Mouse (Mus musculus) embryonic facial prominence, embryonic 10.5 days (tissue): ENCODE measurements around the gene Rcc2. TPM values are rescaled to one million over a fixed set of nuclear protein-coding genes. Genes with fewer than 3 reads are reported as not detected.
A peak's percentile ranks its signal among the peaks of the same experiment; 100 is the strongest.

Experiments
- DNase-seq: peaks from one replicate; pipeline ENCODE4 v3.0.0-alpha.2; 2017; ENCODE audit warnings: low spot score
- H3K27ac ChIP-seq: fragments of 300-500 bp; sonication (generic); replicated peaks from 2 replicates; pipeline ENCODE4 v1.5.1; 2016; ENCODE audit warnings: mild to moderate bottlenecking
- H3K27me3 ChIP-seq: fragments of 300-500 bp; sonication (generic); replicated peaks from 2 replicates; pipeline ENCODE4 v1.6.1; 2016; ENCODE audit warnings: low read depth, mild to moderate bottlenecking; ENCODE audit not compliant: poor library complexity, severe bottlenecking
- H3K36me3 ChIP-seq: fragments of 300-500 bp; sonication (generic); replicated peaks from 2 replicates; pipeline ENCODE4 v1.6.1; 2016; ENCODE audit warnings: mild to moderate bottlenecking, moderate library complexity
- H3K4me1 ChIP-seq: fragments of 300-500 bp; sonication (generic); 2 replicates; pipeline ENCODE4 v1.6.1; 2016
- H3K4me3 ChIP-seq: fragments of 300-500 bp; sonication (generic); 2 replicates; pipeline ENCODE4 v1.5.1; 2016; ENCODE audit warnings: mild to moderate bottlenecking, moderate library complexity
- H3K9me3 ChIP-seq: fragments of 300-500 bp; sonication (generic); 2 replicates; pipeline ENCODE4 v1.6.1; 2016; ENCODE audit warnings: mild to moderate bottlenecking
- WGBS: fragments of 180-500 bp; shearing (Covaris S2); methylation state at CpG from one replicate; pipeline ENCODE4 v1.1.7; 2016; 5-methylcytosine and 5-hydroxymethylcytosine counted together
- polyA plus RNA-seq: library from polyadenylated mRNA; unstranded; fragments of >200 nt; fragmentation: Nextera tagmentation; extraction: Ambion mirVana; gene quantifications from 2 replicates; pipeline ENCODE4 v1.2.1, GENCODE M21; 2016

Gene Rcc2
- polyA plus RNA-seq, 1 experiment from 2014 or later, result 54.4 TPM

GRCm38 (mm10) chr4:140673527-140674264 lies 26.6 kb upstream of the Rcc2 start:
- WGBS, result 38% methylated on average over 12 of the region's 12 CpGs

GRCm38 (mm10) chr4:140674345-140674926 lies 25.9 kb upstream of the Rcc2 start:
- 32% methylated on average over 13 of the region's 13 CpGs for WGBS

More at GRCm38 (mm10) chr4:140673527-140674264, 26.6 kb upstream of the Rcc2 start:
- Histone ChIP-seq H3K27ac (peak overlapping the region; percentile 67), H3K27me3 (no peaks in the 10 kb centered on the region), H3K4me1 (peaks cover 12% of the 10 kb centered on the region), H3K4me3 (no peak overlapping the region), H3K36me3 (no peaks in the 10 kb centered on the region), H3K9me3 (no peaks in the 10 kb centered on the region)
- peak; percentile 23 for DNase-seq

GRCm38 (mm10) chr4:140679038-140679437 lies 21.3 kb upstream of the Rcc2 start:
- Histone ChIP-seq H3K27me3 (no peaks in the 10 kb centered on the region), H3K4me1 (peaks cover 15% of the 10 kb centered on the region), H3K27ac (no peak overlapping the region), H3K9me3 (no peaks in the 10 kb centered on the region), H3K4me3 (no peak overlapping the region), H3K36me3 (no peaks in the 10 kb centered on the region)
- peak; percentile 79 for DNase-seq
- WGBS, result 13% methylated on average over 5 of the region's 5 CpGs

More at GRCm38 (mm10) chr4:140674345-140674926, 25.9 kb upstream of the Rcc2 start:
- Histone ChIP-seq H3K36me3 (no peaks in the 10 kb centered on the region), H3K27me3 (no peaks in the 10 kb centered on the region), H3K4me3 (no peak overlapping the region), H3K27ac (0 out of 2 replicates have a peak overlapping the region, but pooled peaks have one; percentile 7), H3K9me3 (no peaks in the 10 kb centered on the region), H3K4me1 (peaks cover 12% of the 10 kb centered on the region)
- DNase-seq, result peak; percentile 90

GRCm38 (mm10) chr4:140679723-140680380 lies 20.5 kb upstream of the Rcc2 start:
- Histone ChIP-seq H3K4me3 (peak overlapping the region; percentile 13; the same call in 1 of the 2 replicates), H3K36me3 (no peaks in the 10 kb centered on the region), H3K27ac (no peak overlapping the region), H3K27me3 (no peaks in the 10 kb centered on the region), H3K9me3 (no peaks in the 10 kb centered on the region), H3K4me1 (peaks cover 20% of the 10 kb centered on the region)
- peak; percentile 82 for DNase-seq
- WGBS, result 24% methylated on average over 18 of the region's 18 CpGs

- no peak overlapping the region for H3K4me3 ChIP-seq
- 0 out of 2 replicates have a peak, but pooled peaks cover 3% of the 10 kb centered on the region for H3K27me3 ChIP-seq
- DNase-seq, result no peak
- H3K4me1 ChIP-seq, result peaks cover 26% of the 10 kb centered on the region
- H3K27ac ChIP-seq, result no peak overlapping the region
- H3K9me3 ChIP-seq, result no peaks in the 10 kb centered on the region
- WGBS, result 68% methylated on average over 8 of the region's 8 CpGs
- no peaks in the 10 kb centered on the region for H3K36me3 ChIP-seq
Observed at GRCm38 (mm10) chr4:140680731-140681397, 19.5 kb upstream of the Rcc2 start.

GRCm38 (mm10) chr4:140683608-140684007 lies 16.7 kb upstream of the Rcc2 start:
- Histone ChIP-seq H3K4me1 (peaks cover 32% of the 10 kb centered on the region), H3K4me3 (peak overlapping the region; percentile 43), H3K27ac (peak overlapping the region; percentile 70; the same call in 1 of the 2 replicates)

GRCm38 (mm10) chr4:140684141-140684871 lies 16.0 kb upstream of the Rcc2 start:
- peak overlapping the region; percentile 43 for H3K4me3 ChIP-seq
- 0 out of 2 replicates have a peak, but pooled peaks cover 3% of the 10 kb centered on the region for H3K27me3 ChIP-seq
- peak overlapping the region; percentile 70 for H3K27ac ChIP-seq
- H3K9me3 ChIP-seq, result no peaks in the 10 kb centered on the region
- H3K4me1 ChIP-seq, result peaks cover 35% of the 10 kb centered on the region
- 17% methylated on average over 16 of the region's 16 CpGs for WGBS
- no peaks in the 10 kb centered on the region for H3K36me3 ChIP-seq
- DNase-seq, result peak; percentile 85

More at GRCm38 (mm10) chr4:140683608-140684007, 16.7 kb upstream of the Rcc2 start:
- no peak for DNase-seq
- H3K36me3 ChIP-seq, result no peaks in the 10 kb centered on the region
- WGBS, result 41% methylated on average over 8 of the region's 8 CpGs
- H3K27me3 ChIP-seq, result 0 out of 2 replicates have a peak, but pooled peaks cover 3% of the 10 kb centered on the region
- H3K9me3 ChIP-seq, result no peaks in the 10 kb centered on the region

GRCm38 (mm10) chr4:140684881-140685303 lies 15.4 kb upstream of the Rcc2 start:
- Histone ChIP-seq H3K4me1 (peaks cover 31% of the 10 kb centered on the region), H3K27ac (peak overlapping the region; percentile 70), H3K4me3 (peak overlapping the region; percentile 43), H3K9me3 (no peaks in the 10 kb centered on the region), H3K27me3 (0 out of 2 replicates have a peak, but pooled peaks cover 3% of the 10 kb centered on the region), H3K36me3 (no peaks in the 10 kb centered on the region)
- no peak for DNase-seq
- WGBS, result 49% methylated on average over 6 of the region's 6 CpGs

- Histone ChIP-seq H3K27ac (no peak overlapping the region), H3K27me3 (0 out of 2 replicates have a peak, but pooled peaks cover 12% of the 10 kb centered on the region), H3K9me3 (no peaks in the 10 kb centered on the region), H3K36me3 (no peaks in the 10 kb centered on the region), H3K4me3 (no peak overlapping the region), H3K4me1 (peaks cover 44% of the 10 kb centered on the region)
- DNase-seq, result no peak
- 62% methylated on average over 12 of the region's 12 CpGs for WGBS
Observed at GRCm38 (mm10) chr4:140688044-140688825, 12.1 kb upstream of the Rcc2 start.

GRCm38 (mm10) chr4:140688826-140689425 lies 11.4 kb upstream of the Rcc2 start:
- H3K9me3 ChIP-seq, result no peaks in the 10 kb centered on the region
- H3K36me3 ChIP-seq, result no peaks in the 10 kb centered on the region
- no peak overlapping the region for H3K4me3 ChIP-seq
- no peak for DNase-seq
- 89% methylated on average over 5 of the region's 5 CpGs for WGBS
- no peak overlapping the region for H3K27ac ChIP-seq
- H3K27me3 ChIP-seq, result 0 out of 2 replicates have a peak, but pooled peaks cover 12% of the 10 kb centered on the region
- peaks cover 39% of the 10 kb centered on the region for H3K4me1 ChIP-seq
